Mouse (Mus musculus) embryonic fibroblast, embryonic 13.5 days (primary cell): ENCODE results near the gene Runx1. TPM values are rescaled to one million over a fixed set of nuclear protein-coding genes. Genes with fewer than 3 reads are reported as not detected.

Source experiments
- H3K27ac ChIP-seq: 2 replicates; pipeline ENCODE4 v1.5.1; 2012; ENCODE audit warnings: low read length, control low read depth, inconsistent platforms; ENCODE audit not compliant: insufficient read depth
- H3K4me1 ChIP-seq: 2 replicates; pipeline ENCODE4 v1.6.1; 2011; ENCODE audit warnings: low read length; ENCODE audit not compliant: control insufficient read depth, insufficient read depth
- H3K4me3 ChIP-seq: 2 replicates; pipeline ENCODE4 v1.5.1; 2011; ENCODE audit warnings: mild to moderate bottlenecking, control low read depth, low read length; ENCODE audit not compliant: insufficient read depth
- CTCF ChIP-seq: IDR thresholded peaks from 2 replicates; pipeline ENCODE4 v1.5.1; 2011; ENCODE audit warnings: mild to moderate bottlenecking, control low read depth, low read length, moderate library complexity, borderline replicate concordance; ENCODE audit not compliant: insufficient read depth
- POLR2A ChIP-seq: IDR thresholded peaks from 2 replicates; pipeline ENCODE4 v1.6.1; 2011; ENCODE audit warnings: low read depth, mild to moderate bottlenecking, control low read depth, low read length, moderate library complexity
- polyA plus RNA-seq: library from polyadenylated mRNA; stranded (reverse); fragments of >200 nt; gene quantifications from 2 replicates; pipeline ENCODE4 v1.2.4, GENCODE M21; 2011; ENCODE audit warnings: low read depth; ENCODE audit not compliant: missing spikeins, insufficient read length

Runx1 gene
- polyA plus RNA-seq, 1 experiment = 56.2 TPM

DNA sequence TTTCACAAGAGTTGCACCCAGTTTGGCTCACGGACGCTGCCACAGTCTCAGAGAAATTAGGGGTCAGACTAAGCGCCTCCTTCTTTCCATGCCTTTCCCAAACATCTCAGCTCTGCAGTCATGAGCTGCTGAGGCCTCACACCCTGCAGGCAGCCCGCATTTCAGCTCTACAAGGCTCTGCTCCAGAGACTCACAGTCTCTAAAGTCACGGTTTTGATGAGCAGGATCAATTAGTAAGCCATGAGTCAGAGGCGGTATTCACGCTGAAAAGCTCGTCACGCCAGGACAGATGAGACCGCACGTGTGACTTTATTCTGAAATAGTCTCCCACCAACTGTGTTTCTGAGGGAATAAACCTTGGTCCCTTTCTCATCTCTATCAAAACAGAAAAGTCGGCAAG is 86.0 kb downstream of the Runx1 start:
- peaks cover 10% of the 10 kb centered on the region; the same call in 1 of the 2 replicates for H3K4me1 ChIP-seq
- no peak overlapping the region for H3K4me3 ChIP-seq
- H3K27ac ChIP-seq = no peak overlapping the region
- TF ChIP-seq CTCF (no peak), POLR2A (no peak)

DNA sequence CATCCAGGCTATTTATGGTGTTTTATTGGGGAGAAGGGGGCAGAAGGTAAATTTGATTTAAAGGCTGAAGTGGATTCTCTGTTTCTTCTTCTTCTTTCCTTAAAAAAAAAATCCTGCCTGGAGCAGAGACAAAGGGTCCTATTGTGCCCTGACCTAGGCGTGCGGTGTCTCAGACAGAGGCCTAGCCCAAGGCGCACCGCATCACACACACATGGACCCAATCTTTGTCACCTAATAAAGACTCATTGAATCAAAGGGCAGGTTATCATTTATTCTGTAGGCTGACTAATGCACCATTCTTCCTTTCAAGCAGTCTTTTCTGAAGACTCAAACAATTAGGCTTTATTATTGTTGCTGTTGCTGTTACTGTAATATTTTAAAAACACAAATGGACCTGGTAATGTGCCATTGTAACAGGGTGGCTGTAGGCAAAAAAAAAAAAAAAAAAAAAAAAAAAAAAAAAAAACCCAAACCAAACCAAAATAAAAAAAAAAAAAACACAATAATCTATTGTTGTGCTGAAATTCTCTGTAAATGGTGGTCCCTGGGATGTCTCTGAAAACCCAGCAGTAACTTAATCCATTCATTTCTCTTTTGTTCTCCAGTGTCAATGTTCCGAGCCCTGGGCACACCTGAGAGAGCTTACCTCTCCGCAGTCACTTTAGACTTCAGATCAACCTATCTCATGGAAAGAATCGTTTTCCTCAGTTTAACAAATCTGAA is 86.7 kb downstream of the Runx1 start:
- H3K4me1 ChIP-seq = peaks cover 8% of the 10 kb centered on the region; the same call in 1 of the 2 replicates
- TF ChIP-seq CTCF (no peak), POLR2A (no peak)
- H3K4me3 ChIP-seq = no peak overlapping the region
- no peak overlapping the region for H3K27ac ChIP-seq

DNA sequence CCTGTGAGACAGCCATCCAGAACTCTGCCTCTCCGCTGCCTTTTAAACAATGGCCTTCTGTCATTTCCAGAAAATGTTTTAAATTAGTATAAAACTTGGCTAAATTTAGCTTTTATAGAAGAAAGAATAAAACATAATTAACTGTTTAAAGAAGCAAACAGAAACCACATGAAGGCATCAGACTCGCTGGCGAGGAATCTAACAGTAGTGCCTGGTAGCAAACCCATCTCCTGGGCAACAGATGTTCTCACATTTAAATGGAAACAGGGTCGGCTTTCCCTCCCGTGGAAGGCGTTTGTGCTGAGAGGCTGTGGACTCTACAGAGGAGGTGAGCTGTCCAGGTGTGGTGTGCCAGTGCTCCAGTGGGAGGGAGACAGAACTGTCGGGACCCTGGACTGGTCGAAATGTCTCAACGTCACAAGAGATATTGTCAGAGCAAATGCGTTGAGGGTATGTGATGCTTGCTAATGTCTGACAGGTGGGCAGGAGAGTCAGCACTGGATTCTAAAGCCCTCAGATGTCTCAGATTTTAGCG is 87.4 kb downstream of the Runx1 start:
- Histone ChIP-seq H3K4me3 (no peak overlapping the region), H3K4me1 (peaks cover 3% of the 10 kb centered on the region; the same call in 1 of the 2 replicates), H3K27ac (no peak overlapping the region)
- no peak for TF ChIP-seq CTCF
- no peak for TF ChIP-seq POLR2A

DNA sequence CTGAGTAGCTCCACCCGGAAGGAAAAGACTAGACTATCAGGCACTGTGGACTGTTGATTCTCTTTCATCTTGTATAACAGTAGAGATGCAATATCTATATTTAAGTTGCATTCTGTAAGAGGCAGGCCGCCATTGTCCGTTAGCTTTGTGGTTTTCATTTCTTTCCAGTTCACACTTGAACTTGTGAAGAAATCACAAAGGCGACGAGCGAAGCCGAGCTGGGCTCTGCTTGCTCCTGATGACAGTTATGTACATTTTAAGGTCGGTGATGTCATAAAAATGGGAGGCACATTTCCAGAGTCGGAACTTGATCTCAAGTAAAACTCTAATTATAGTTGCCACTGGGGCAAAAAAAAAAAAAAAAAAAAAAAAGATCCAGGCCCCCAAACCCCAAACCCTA is 99.1 kb downstream of the Runx1 start:
- Histone ChIP-seq H3K4me3 (no peak overlapping the region), H3K27ac (no peak overlapping the region), H3K4me1 (peaks cover 4% of the 10 kb centered on the region; the same call in 1 of the 2 replicates)
- TF ChIP-seq POLR2A (no peak), CTCF (no peak)

DNA sequence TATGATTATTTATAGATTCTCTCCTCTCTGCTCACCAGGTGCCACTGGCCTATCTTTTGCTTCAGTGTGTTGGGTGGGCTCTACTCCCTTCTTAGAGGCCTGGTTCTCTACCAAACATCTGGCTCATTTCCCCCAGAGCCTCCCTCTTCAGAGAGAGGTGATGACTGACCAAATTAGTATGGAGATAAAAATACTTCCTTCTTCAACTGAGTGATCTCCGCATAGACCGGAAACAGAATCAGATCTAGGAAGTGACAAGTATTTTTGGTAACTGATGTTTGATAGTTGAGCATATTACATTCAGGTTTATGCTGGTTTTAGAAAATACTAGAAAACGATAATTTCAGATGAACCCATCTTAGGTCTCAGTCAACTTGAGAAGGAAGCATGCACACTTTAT is 101.4 kb downstream of the Runx1 start:
- Histone ChIP-seq H3K4me1 (peaks cover 2% of the 10 kb centered on the region; the same call in 1 of the 2 replicates), H3K27ac (no peak overlapping the region), H3K4me3 (no peak overlapping the region)
- TF ChIP-seq CTCF (no peak), POLR2A (no peak)

DNA sequence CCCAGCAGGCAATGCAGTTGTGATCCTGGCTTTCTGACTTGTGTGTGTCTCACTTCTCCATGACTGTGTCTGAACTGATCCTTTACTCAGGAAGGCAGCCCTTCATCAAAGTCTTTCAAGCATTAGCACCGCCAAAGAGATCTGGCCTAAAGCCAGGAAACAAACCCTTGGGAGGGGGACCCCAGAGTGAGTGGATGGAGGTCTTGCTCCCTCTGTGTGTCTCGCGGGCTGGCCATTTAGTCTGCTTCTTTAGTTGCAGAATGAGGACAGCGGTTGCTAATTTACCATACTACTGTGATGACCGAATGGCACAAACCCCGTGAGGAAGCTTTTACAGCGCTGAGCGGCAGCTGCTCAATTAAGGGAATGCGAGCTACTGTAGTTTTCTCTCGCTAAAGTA is 105.3 kb downstream of the Runx1 start:
- no peak overlapping the region for H3K27ac ChIP-seq
- no peak overlapping the region for H3K4me3 ChIP-seq
- TF ChIP-seq CTCF (no peak), POLR2A (no peak)
- H3K4me1 ChIP-seq = no peaks in the 10 kb centered on the region

- H3K4me3 ChIP-seq = no peak overlapping the region
- no peaks in the 10 kb centered on the region for H3K4me1 ChIP-seq
- no peak overlapping the region for H3K27ac ChIP-seq
- TF ChIP-seq CTCF = no peak
- no peak for TF ChIP-seq POLR2A
Observed at GRCm38 (mm10) chr16:92719725-92720124, 106.2 kb downstream of the Runx1 start.

GRCm38 (mm10) chr16:92715599-92716483 is 110.1 kb downstream of the Runx1 start:
- Histone ChIP-seq H3K4me1 (peaks cover 2% of the 10 kb centered on the region), H3K4me3 (no peak overlapping the region), H3K27ac (no peak overlapping the region)
- TF ChIP-seq CTCF (no peak), POLR2A (no peak)

DNA sequence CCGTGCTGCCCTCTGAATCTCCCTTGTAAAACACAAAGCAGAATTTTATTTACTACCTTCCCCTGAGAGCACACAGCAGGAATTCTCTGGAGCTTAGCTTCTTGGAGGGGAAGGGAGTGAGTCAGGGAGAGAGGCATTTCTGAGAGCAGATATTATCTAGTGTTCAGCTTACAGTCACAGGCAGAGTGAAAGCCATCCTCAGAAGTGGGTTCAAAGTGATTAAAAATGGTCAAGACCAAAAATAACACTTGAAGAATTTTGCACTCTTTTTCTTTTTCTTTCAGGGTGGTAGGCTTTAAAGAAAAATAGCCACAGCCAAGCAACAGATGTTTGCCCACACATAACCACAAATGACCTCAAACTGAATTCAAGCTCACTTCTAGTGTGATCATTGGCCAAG is 115.8 kb downstream of the Runx1 start:
- Histone ChIP-seq H3K4me3 (no peak overlapping the region), H3K4me1 (peaks cover 14% of the 10 kb centered on the region), H3K27ac (no peak overlapping the region)
- no peak for TF ChIP-seq POLR2A
- TF ChIP-seq CTCF = no peak
